Mouse (Mus musculus): ENCODE data around the gene Pla2g2e.
"Not testable (repeated sequence)": the region's sequence is repeated elsewhere in the genome, so short reads cannot be mapped to it uniquely, and the experiment has no call there.

The Pla2g2e gene

GRCm38 (mm10) chr4:138884261-138884660, 6.5 kb downstream of the Pla2g2e start:
- DNase-seq, result peak; percentile 80 to 91

GRCm38 (mm10) chr4:138889165-138889564, 11.4 kb downstream of the Pla2g2e start:
- no peak for DNase-seq

GRCm38 (mm10) chr4:138889635-138890034, 11.9 kb downstream of the Pla2g2e start:
- no peak for DNase-seq

GRCm38 (mm10) chr4:138892655-138893054, 14.9 kb downstream of the Pla2g2e start:
- peak in 1 of 2 experiments; percentile 30 for DNase-seq

- not testable (repeated sequence) for DNase-seq
Measured at GRCm38 (mm10) chr4:138893789-138894188, 16.0 kb downstream of the Pla2g2e start.

- DNase-seq, result no peak
Measured at GRCm38 (mm10) chr4:138899361-138899760, 21.6 kb downstream of the Pla2g2e start.

- no peak for DNase-seq
Measured at GRCm38 (mm10) chr4:138905624-138906337, 28.0 kb downstream of the Pla2g2e start.

DNA sequence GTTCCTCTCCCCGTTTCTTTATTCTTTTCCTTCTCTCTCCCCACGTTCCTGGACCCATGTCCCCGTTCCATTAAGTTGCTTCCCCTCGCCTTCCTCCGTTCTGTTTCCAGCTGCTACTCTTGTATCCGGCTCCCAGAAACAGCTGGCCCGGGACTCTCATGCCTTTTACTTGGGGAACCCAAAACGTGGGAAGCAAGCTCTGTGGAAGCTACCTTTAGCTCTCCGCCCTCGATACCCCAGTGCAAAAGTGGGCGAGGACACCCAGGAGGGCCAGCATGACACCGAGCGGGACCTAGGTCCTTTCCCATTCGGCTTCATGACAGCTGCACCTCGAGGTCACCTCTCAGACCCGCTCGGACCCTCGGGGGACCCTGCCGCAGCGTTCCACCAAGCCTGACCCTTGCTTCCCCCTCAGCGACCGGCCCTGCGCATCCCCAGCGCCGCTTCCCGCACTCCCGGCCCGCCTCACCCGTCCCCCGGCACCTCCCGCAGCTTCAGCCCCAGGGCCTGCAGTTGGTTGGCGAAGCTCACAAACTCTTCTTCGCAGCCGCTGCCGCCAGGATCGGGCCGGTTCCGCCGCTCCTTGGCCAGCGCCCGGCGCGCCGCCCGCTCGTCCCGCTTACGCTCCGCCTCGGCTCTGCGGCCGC, 35.5 kb downstream of the Pla2g2e start:
- no peak for DNase-seq

- DNase-seq, result peak; percentile 97 to 98
Measured at GRCm38 (mm10) chr4:138913797-138914196, 36.1 kb downstream of the Pla2g2e start, which contains the start of gene Otud3. Gene Otud3, minus strand, starts transcription at chr4:138913945.

- no peak for DNase-seq
Measured at GRCm38 (mm10) chr4:138917282-138917681, 39.5 kb downstream of the Pla2g2e start.

DNA sequence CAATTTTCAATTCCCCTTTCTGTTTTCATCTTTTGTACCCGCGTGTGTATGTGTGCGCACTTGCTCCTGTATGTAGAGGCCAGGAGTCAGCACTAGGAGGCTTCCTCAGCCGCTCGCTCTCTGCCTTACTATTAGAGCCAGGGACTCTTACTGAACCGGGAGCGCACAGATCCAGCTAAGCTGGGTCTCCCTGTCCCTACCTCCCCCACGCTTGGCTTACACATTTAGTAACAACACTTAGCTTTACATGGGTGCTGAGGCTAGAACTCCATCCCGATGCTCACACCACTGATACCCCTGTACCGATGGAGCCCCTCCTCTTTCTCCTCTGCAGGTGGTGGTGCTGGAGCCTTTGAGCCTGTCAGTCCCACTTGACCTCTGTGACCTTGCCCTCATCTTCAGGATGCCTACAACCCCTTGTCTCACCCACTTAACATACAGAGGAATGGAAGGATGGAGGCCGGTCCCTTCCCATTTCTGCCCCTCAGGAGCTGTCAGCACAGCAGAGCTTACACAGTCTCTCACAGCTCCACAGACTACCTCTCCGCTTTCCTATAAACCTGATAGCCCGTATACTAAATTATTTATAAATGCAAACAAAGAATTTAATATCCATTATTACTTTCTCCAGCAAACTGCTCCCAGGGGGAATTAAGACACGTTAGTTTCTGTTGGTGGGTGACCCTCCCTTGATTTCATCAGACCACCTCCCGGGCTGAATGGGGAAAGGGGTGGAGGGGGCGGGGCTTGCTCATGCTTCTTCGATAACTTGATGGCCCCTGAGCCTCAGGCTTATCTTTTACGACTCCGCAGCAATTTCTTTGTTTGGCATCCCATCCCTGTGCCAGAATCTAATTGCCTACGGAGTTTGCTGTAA, 43.8 kb downstream of the Pla2g2e start:
- DNase-seq, result no peak

DNA sequence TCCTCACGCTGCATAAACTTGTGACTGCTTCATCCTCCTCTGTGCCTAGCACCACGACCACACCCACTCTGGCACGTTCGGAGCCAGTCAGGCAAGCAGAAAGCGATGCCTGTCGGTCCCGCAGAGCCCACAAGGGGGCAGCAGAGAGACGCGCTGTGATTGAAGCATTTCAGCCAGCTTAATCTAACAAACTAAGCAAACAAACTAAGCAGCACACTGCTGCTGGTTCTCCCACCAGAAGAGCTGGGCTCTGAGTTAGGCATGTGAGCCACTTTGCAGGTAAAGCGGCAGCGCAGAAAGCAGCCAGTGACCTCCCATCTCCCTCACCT, 44.4 kb downstream of the Pla2g2e start:
- peak; percentile 95 to 97 for DNase-seq

GRCm38 (mm10) chr4:138925561-138925960, 47.8 kb downstream of the Pla2g2e start:
- no peak for DNase-seq
